Mouse (Mus musculus): Measurements from ENCODE around the gene Fam186b. TPM values are rescaled to one million over a fixed set of nuclear protein-coding genes. Genes with fewer than 3 reads are reported as not detected.

The Fam186b gene
- polyA plus RNA-seq, 1 experiment from 2014 or later, result 0.20 TPM

DNA sequence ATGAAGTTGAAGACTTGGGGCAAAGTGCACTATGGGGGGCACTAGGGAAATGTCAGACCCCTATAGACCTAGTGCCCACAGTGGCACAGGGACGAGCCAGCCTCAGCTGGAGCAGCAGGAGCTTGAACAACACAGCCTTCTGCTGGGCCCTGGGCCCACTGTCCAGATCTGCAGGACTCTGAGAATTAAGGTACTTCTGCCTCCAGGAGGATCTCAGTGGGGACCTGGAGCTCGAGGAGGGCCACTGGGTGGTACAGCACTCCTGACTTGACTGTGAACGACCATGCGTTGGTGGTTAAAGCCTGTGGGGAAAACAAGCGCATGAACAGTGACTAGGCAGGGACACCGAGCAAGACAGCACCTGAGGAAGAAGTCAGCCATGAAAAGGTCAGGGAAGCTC lies 22.4 kb upstream of the Fam186b start:
- H3K36me3 ChIP-seq, result peaks cover 99% of the 10 kb centered on the region
- H3K4me3 ChIP-seq, result no peak overlapping the region
- H3K9me3 ChIP-seq, result no peaks in the 10 kb centered on the region
- no peak for DNase-seq (ENCODE audit: low spot score)
- WGBS, result 91% methylated on average over 6 of the region's 6 CpGs
- H3K27me3 ChIP-seq (ENCODE audit: insufficient read depth, poor library complexity, severe bottlenecking), result no peaks in the 10 kb centered on the region
- no peak overlapping the region for H3K27ac ChIP-seq
- H3K4me1 ChIP-seq (replicated peaks), result peaks cover 14% of the 10 kb centered on the region

- Histone ChIP-seq H3K9me3 (no peaks in the 10 kb centered on the region), H3K4me3 (no peak overlapping the region), H3K27me3 (ENCODE audit: insufficient read depth, poor library complexity, severe bottlenecking) (no peaks in the 10 kb centered on the region), H3K4me1 (replicated peaks) (peaks cover 14% of the 10 kb centered on the region), H3K36me3 (peaks cover 99% of the 10 kb centered on the region), H3K27ac (peak overlapping the region; percentile 87; the same call in 1 of the 2 replicates)
- DNase-seq (ENCODE audit: low spot score), result no peak
- WGBS, result 75% methylated on average over 2 of the region's 2 CpGs
Observed at GRCm38 (mm10) chr15:99317267-99317651, 21.6 kb upstream of the Fam186b start.

DNA sequence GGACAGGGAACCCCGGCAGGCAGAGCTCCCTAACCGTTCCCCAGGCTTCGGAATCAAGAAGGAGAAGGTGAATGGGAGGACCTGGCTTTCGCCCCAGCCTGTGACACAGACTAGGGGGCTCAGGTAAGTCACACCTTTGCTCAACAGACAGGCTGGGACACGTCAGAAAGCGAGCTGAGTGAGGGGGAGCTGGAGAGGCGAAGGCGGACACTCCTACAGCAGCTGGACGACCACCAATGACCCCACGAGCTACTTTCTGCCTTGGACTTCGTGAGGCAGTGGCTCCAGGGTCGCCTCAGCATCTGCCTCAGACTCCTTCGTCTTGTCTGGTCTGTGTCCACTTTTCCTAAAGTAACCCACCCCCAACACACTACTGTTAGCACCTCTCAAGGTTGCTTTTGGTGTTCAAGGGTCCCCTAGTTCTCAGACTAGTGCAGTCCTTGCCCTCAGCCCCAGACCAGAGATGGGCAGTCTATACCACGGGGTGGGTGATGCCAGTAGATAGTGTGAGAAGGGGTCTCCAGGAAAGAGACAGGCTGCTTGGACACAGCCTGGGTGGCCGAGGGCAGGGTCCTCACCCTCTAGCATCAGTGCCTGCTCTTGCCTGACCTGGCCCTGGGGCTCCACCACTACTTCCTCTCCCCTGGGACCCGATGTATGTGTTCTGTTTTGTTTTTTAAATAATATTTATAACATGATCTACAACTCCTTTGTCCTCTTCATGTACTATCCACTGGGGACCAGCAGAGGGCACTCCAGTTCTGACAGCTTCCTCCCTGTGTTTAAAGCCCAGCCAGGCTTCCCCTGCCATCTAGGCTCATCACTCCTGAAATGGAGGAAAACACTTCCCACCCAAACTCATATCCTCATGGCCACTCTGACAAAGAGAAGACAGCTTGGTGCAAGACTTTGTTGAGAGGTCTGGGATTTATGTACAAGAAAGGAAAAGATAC lies 20.9 kb upstream of the Fam186b start:
- Histone ChIP-seq H3K4me1 (replicated peaks) (peaks cover 14% of the 10 kb centered on the region), H3K36me3 (peaks cover 99% of the 10 kb centered on the region), H3K27ac (peak overlapping the region; percentile 87), H3K9me3 (no peaks in the 10 kb centered on the region), H3K27me3 (ENCODE audit: insufficient read depth, poor library complexity, severe bottlenecking) (no peaks in the 10 kb centered on the region), H3K4me3 (no peak overlapping the region)
- peak; percentile 69 for DNase-seq (ENCODE audit: low spot score)
- WGBS, result 86% methylated on average over 16 of the region's 16 CpGs

DNA sequence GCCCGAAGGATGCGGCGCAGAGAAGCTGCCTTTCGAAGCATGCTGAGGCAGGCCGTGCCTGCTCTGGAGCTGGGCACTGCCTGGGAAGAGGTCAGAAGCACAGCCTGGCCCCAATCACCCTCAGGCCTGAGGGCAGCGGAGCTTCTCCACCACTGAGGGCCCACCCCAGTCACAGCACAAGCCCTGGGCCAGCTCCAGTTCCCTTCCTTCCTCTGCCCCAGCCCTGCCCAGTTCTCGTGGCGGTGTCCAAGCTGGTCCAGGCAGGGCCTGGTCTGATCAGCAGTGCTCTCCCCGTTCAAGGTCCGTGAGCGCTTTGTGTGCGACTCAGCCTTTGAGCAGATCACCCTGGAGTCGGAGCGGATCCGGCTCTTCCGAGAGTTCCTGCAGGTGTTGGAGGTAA lies 19.2 kb upstream of the Fam186b start:
- whole genome bisulfite sequencing, result 92% methylated on average over 16 of the region's 16 CpGs
- no peaks in the 10 kb centered on the region for H3K27me3 ChIP-seq (ENCODE audit: insufficient read depth, poor library complexity, severe bottlenecking)
- DNase-seq (ENCODE audit: low spot score), result no peak
- peaks cover 11% of the 10 kb centered on the region; the same call in 1 of the 2 replicates for H3K4me1 ChIP-seq (replicated peaks)
- H3K9me3 ChIP-seq, result no peaks in the 10 kb centered on the region
- no peak overlapping the region for H3K4me3 ChIP-seq
- H3K36me3 ChIP-seq, result peaks cover 99% of the 10 kb centered on the region
- H3K27ac ChIP-seq, result 0 out of 2 replicates have a peak overlapping the region, but pooled peaks have one; percentile 14

DNA sequence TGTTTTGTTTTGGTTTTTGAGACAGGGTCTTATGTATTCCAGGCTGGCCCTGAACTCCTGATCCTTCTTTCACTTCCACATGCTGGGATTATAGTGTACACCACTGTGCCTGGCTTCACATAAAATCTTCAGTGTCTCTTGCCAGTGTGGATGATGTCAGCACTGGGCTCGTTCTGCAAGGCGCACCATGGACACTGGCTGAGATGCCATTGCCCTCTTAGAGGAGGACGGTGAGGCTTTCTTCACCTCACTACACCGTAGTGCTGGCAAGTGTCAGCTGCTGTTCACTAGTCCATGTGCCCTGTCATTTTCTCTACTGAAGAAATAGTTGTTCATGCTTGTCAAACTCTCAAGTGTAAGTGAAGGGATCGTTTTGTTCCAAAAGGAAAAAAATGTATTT lies 14.9 kb upstream of the Fam186b start:
- Histone ChIP-seq H3K27me3 (ENCODE audit: insufficient read depth, poor library complexity, severe bottlenecking) (no peaks in the 10 kb centered on the region), H3K4me1 (replicated peaks) (peaks cover 5% of the 10 kb centered on the region; the same call in 1 of the 2 replicates), H3K27ac (no peak overlapping the region), H3K4me3 (no peak overlapping the region), H3K36me3 (peaks cover 99% of the 10 kb centered on the region), H3K9me3 (no peaks in the 10 kb centered on the region)
- no peak for DNase-seq (ENCODE audit: low spot score)
- WGBS, result 93% methylated on average over 5 of the region's 5 CpGs

DNA sequence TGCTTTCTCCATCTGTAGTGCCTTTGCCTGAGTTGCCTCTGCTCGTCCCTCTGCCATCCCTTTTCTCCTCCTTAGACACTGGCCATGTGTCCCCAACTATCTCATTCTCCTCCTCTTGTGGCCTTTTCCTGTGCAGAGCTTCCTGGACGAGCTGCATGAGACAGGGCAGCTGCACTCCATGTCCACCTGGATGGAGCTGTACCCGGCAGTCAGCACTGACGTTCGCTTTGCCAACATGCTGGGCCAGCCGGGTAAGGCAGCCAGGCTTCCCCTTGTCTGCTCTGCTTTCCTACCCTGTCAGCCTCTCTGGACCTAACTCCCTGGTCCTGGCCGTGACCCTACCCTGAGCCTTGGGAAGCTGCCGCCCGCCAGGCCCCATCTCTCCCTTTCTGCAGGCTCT lies 13.9 kb upstream of the Fam186b start:
- H3K9me3 ChIP-seq, result no peaks in the 10 kb centered on the region
- peaks cover 99% of the 10 kb centered on the region for H3K36me3 ChIP-seq
- H3K27ac ChIP-seq, result no peak overlapping the region
- no peaks in the 10 kb centered on the region for H3K27me3 ChIP-seq (ENCODE audit: insufficient read depth, poor library complexity, severe bottlenecking)
- H3K4me3 ChIP-seq, result no peak overlapping the region
- peaks cover 5% of the 10 kb centered on the region; the same call in 1 of the 2 replicates for H3K4me1 ChIP-seq (replicated peaks)
- WGBS, result 92% methylated on average over 9 of the region's 9 CpGs
- no peak for DNase-seq (ENCODE audit: low spot score)

GRCm38 (mm10) chr15:99307476-99307875 lies 11.8 kb upstream of the Fam186b start:
- Histone ChIP-seq H3K4me1 (replicated peaks) (0 out of 2 replicates have a peak, but pooled peaks cover 3% of the 10 kb centered on the region), H3K36me3 (peaks cover 96% of the 10 kb centered on the region), H3K9me3 (no peaks in the 10 kb centered on the region), H3K27me3 (ENCODE audit: insufficient read depth, poor library complexity, severe bottlenecking) (no peaks in the 10 kb centered on the region), H3K27ac (no peak overlapping the region), H3K4me3 (no peak overlapping the region)
- DNase-seq (ENCODE audit: low spot score), result no peak
- 87% methylated on average over 9 of the region's 9 CpGs for WGBS

GRCm38 (mm10) chr15:99296213-99296612 lies 525 bp upstream of the Fam186b start:
- no peaks in the 10 kb centered on the region for H3K9me3 ChIP-seq
- 45% methylated on average over 5 of the region's 5 CpGs for WGBS
- H3K4me1 ChIP-seq (replicated peaks), result peaks cover 31% of the 10 kb centered on the region
- H3K36me3 ChIP-seq, result peaks cover 7% of the 10 kb centered on the region; the same call in 1 of the 2 replicates
- H3K27ac ChIP-seq, result peak overlapping the region; percentile 93; the same call in 1 of the 2 replicates
- no peaks in the 10 kb centered on the region for H3K27me3 ChIP-seq (ENCODE audit: insufficient read depth, poor library complexity, severe bottlenecking)
- no peak for DNase-seq (ENCODE audit: low spot score)
- H3K4me3 ChIP-seq, result peak overlapping the region; percentile 76

DNA sequence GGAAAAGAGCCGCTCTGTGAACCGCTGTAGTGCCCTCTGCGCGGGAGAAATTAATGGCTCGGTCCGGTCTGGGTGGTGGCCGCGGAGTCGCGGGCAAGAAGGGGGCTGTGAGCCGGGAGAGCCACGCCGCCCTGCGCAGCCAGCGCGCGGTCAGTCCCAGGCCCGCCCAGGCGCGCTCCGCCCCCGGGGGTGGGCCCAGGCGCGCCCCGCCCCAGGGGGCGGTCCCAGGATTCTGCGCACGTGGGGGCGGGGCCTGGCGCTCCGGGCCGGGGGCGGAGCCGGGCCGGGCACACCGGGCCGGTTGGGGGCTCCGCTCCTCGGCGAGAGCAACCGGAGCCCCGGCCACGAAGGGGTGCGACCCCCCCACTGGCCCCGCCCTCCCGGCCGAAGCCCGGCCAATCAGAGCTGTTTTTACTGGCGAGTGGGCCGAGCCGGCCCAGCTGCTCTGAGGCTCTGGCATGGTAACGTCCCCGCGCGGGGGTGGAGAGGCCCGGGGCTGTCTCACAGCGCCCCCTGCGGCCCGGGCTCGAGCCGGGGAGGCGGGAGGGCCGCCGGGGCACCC lies 794 bp downstream of the Fam186b start, which contains the start of gene Prpf40b:
TSS of gene Prpf40b (plus strand) at position 275 of the 562 bp plus-strand sequence.
- WGBS, result 1% methylated on average over 64 of the region's 64 CpGs
- Histone ChIP-seq H3K4me3 (peak within 1 kb of the TSS; percentile 76), H3K36me3 (no peaks in the 10 kb centered on the region), H3K27ac (peak within 1 kb of the TSS; percentile 93), H3K27me3 (ENCODE audit: insufficient read depth, poor library complexity, severe bottlenecking) (no peaks in the 10 kb centered on the region), H3K4me1 (replicated peaks) (peaks cover 31% of the 10 kb centered on the region), H3K9me3 (no peaks in the 10 kb centered on the region)
- DNase-seq (ENCODE audit: low spot score), result peak; percentile 94

DNA sequence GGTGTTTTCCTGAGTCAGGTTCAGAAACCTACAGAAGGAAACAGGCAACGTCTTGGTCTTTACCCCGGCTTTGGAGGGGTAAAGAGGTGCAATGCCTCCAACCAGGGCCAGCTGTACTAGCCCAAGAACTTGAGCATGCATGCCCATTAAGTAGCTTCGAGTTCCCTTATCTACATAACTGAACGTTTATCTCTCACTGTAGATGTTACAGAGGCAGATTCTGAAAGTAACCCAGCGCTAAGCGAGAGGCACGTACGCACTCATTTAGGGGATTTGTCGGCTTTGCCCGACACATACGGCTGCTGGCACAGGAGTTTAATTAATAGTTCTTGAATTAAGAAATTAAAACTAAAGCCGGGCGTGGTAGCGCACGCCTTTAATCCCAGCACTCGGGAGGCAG lies 1.4 kb downstream of the Fam186b start:
- Histone ChIP-seq H3K27me3 (ENCODE audit: insufficient read depth, poor library complexity, severe bottlenecking) (no peaks in the 10 kb centered on the region), H3K4me3 (peak overlapping the region; percentile 76), H3K9me3 (no peaks in the 10 kb centered on the region), H3K27ac (peak overlapping the region; percentile 93), H3K36me3 (no peaks in the 10 kb centered on the region), H3K4me1 (replicated peaks) (peaks cover 31% of the 10 kb centered on the region)
- 41% methylated on average over 16 of the region's 16 CpGs for WGBS
- DNase-seq (ENCODE audit: low spot score), result no peak

DNA sequence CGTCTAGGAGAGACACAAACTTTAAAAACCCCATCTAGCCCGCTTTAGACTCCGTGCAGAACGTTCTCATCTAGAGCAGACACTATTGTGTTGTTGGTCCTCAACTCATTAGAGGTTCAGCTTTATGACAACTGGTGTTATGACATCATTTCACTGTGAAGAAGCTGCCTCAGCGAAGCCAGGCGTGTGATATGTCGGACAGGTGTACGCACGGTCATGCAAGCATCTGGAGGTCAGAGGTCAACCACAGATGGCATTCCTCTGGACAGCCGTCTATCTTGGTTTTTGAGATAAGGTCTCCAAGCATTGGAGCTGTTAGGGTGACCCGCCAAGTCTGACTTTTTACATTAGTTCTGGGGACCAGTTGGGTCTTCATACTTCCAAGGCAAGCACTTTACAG lies 5.1 kb downstream of the Fam186b start:
- no peaks in the 10 kb centered on the region for H3K9me3 ChIP-seq

GRCm38 (mm10) chr15:99285189-99285535 lies 10.5 kb downstream of the Fam186b start:
- peaks cover 11% of the 10 kb centered on the region for H3K4me1 ChIP-seq (replicated peaks)
- no peaks in the 10 kb centered on the region for H3K27me3 ChIP-seq (ENCODE audit: insufficient read depth, poor library complexity, severe bottlenecking)
- H3K36me3 ChIP-seq, result no peaks in the 10 kb centered on the region
- no peaks in the 10 kb centered on the region for H3K9me3 ChIP-seq
- DNase-seq (ENCODE audit: low spot score), result no peak
- H3K27ac ChIP-seq, result no peak overlapping the region; the same call in 1 of the 2 replicates
- 47% methylated on average over 8 of the region's 8 CpGs for WGBS
- H3K4me3 ChIP-seq, result no peak overlapping the region

More for the DNA sequence above, 5.1 kb downstream of the Fam186b start:
- Histone ChIP-seq H3K4me1 (replicated peaks) (peaks cover 17% of the 10 kb centered on the region), H3K27me3 (ENCODE audit: insufficient read depth, poor library complexity, severe bottlenecking) (no peaks in the 10 kb centered on the region), H3K36me3 (no peaks in the 10 kb centered on the region), H3K4me3 (no peak overlapping the region), H3K27ac (no peak overlapping the region)
- no peak for DNase-seq (ENCODE audit: low spot score)
- 93% methylated on average over 11 of the region's 11 CpGs for WGBS

Measured in hindbrain, embryonic 10.5 days (tissue).